Mouse (Mus musculus): ENCODE results near the gene Wwc1. TPM values are rescaled to one million over a fixed set of nuclear protein-coding genes. Genes with fewer than 3 reads are reported as not detected.

The Wwc1 gene
- polyA plus RNA-seq (2014; fragmentation: Nextera tagmentation; extraction: Ambion mirVana), result 2.5 and 2.9 TPM in 2 replicates

DNA sequence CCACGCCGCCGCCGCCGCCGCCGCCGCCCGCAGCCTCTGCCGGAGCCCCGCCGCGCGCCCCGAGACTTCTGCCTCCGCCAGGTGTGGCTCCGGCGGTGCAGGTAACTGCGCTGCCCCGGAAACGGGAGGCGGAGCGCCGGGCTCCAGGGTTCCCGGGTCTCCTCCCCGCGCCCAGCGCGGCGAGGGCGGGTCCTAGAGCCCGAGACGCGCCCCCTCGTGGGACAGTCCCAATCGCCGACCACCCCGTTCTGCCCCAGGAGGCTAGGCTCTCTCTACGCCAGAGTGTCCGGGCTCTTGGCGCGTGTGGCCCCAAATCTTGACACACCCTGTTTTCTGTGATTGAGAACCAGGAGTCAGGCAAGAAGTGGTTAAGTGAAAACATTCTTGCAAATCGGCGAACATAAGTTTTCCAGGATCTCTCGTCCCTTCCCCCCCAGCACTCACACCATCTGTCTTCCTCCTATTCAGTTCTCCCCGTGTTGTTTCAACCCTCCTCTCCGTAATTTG, at the start of gene Wwc1:
TSS of gene Wwc1 (minus strand) at position 117 of the 507 bp plus-strand sequence.
- Histone ChIP-seq H3K27me3 (ENCODE audit: control insufficient read depth, insufficient read depth, low read length) (peaks cover 34% of the 10 kb centered on the region), H3K27ac (ENCODE audit: low read depth, low read length) (no peak within 1 kb of the TSS), H3K4me3 (ENCODE audit: low read depth, low read length) (peak within 1 kb of the TSS; percentile 65), H3K36me3 (ENCODE audit: control insufficient read depth, insufficient read depth, low read length) (no peaks in the 10 kb centered on the region), H3K9me3 (replicated peaks; ENCODE audit: control insufficient read depth, low read length) (no peaks in the 10 kb centered on the region), H3K9ac (ENCODE audit: low read depth, low read length) (peak within 1 kb of the TSS; percentile 68), H3K4me1 (ENCODE audit: control insufficient read depth, insufficient read depth, low read length) (peaks cover 6% of the 10 kb centered on the region; the same call in 1 of the 2 replicates), H3K4me2 (peak within 1 kb of the TSS; percentile 96)
- WGBS (ENCODE audit: insufficient replicate concordance), result 0% methylated on average over 43 of the region's 47 CpGs
- ATAC-seq (replicated peaks; ENCODE audit: insufficient number of reproducible peaks, low FRiP score, low TSS enrichment), result peak; percentile 69; the same call in 1 of the 2 replicates

DNA sequence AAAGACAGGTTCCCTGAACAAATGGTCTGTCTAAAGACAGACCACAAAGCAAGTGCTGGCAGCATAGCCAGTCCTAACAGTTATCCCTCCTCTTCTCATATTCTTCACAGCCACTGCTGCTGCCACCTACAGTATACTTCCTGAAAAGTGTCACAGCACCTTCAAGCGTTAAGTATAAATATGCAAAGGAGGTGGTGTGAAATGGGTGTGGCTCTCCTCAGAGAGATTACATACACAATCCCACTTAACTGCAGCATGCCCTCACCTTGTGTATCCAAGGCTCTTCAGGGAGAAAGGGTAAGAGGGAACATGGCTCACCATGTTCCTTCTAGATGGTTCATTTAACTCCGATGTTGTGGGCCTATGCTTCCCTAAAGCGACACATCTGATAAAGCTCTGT, 39.7 kb upstream of the Wwc1 start:
- Histone ChIP-seq H3K27ac (ENCODE audit: low read depth, low read length) (no peak overlapping the region), H3K36me3 (ENCODE audit: control insufficient read depth, insufficient read depth, low read length) (no peaks in the 10 kb centered on the region), H3K4me3 (ENCODE audit: low read depth, low read length) (no peak overlapping the region), H3K9ac (ENCODE audit: low read depth, low read length) (no peak overlapping the region), H3K4me2 (no peak overlapping the region), H3K9me3 (replicated peaks; ENCODE audit: control insufficient read depth, low read length) (no peaks in the 10 kb centered on the region), H3K4me1 (ENCODE audit: control insufficient read depth, insufficient read depth, low read length) (no peaks in the 10 kb centered on the region), H3K27me3 (ENCODE audit: control insufficient read depth, insufficient read depth, low read length) (no peaks in the 10 kb centered on the region)
- 55% methylated on average over 3 of the region's 3 CpGs for WGBS (ENCODE audit: insufficient replicate concordance)
- ATAC-seq (replicated peaks; ENCODE audit: insufficient number of reproducible peaks, low FRiP score, low TSS enrichment), result no peak

DNA sequence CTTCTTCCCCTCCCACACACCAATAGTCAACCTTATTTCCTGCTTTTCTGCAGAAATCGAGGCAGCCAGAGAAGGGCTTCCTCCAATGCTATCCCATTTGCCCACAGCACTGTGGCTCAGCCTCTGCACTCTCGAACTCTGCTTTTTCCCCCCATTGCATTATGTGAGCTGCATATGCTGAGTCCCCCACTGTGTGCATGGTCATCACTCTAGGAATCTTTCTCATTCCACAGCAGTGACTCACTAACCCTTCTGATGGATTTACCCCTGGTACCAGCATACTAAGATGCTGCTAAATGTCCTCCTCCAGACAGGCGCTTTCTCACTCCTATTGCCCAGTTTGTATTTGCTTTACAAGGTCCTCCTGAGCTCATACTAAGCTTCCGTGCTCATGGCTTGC, 32.9 kb upstream of the Wwc1 start:
- H3K4me1 ChIP-seq (ENCODE audit: control insufficient read depth, insufficient read depth, low read length), result no peaks in the 10 kb centered on the region
- H3K4me2 ChIP-seq, result no peak overlapping the region
- H3K27ac ChIP-seq (ENCODE audit: low read depth, low read length), result no peak overlapping the region
- H3K27me3 ChIP-seq (ENCODE audit: control insufficient read depth, insufficient read depth, low read length), result no peaks in the 10 kb centered on the region
- ATAC-seq (replicated peaks; ENCODE audit: insufficient number of reproducible peaks, low FRiP score, low TSS enrichment), result no peak
- H3K4me3 ChIP-seq (ENCODE audit: low read depth, low read length), result no peak overlapping the region
- WGBS (ENCODE audit: insufficient replicate concordance), result 62% methylated on average over 4 of the region's 4 CpGs
- no peak overlapping the region for H3K9ac ChIP-seq (ENCODE audit: low read depth, low read length)
- H3K9me3 ChIP-seq (replicated peaks; ENCODE audit: control insufficient read depth, low read length), result no peaks in the 10 kb centered on the region
- no peaks in the 10 kb centered on the region for H3K36me3 ChIP-seq (ENCODE audit: control insufficient read depth, insufficient read depth, low read length)

DNA sequence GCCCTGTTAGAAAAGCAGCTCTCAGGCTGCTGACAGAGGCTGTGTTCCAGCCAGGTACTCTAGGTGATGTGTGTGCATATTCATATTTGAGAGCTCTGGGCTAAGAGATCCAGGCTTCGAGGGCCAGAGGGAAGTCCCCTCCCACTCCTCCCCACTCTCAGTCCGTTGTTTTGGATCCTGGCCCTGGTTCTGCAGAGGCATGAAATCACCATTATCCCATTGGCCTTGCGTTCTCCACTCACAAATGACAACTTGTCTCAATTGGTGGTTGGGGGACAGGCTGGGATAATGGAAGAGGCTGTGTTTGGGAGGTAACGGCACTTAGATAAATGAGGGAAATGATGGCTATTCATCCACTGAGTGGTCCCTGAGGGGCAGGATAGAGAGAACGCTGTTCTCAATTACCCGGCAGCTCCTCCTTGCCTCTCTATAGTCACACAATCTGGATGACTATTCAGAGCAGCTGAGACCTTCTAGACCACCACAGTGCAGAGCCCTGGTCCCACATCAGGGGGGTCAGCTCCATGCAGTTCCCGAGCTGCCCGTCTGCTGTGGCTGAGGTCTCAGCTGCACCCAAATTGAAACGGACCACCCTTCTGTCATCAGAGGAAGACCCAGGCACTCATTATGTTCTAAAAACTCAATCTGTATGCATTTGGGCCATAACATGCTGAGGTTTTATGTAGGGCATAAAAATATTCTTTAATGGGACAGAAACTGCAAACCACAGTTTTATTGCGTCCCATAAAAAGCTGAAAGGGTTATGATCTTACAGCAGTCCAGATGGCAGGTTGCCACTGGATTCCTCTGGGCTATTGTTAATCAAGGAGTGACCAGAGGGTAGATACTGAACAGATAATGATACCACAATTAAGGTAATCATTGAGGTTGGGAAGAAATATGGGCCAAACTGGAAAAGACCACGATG, 29.2 kb upstream of the Wwc1 start:
- H3K9ac ChIP-seq (ENCODE audit: low read depth, low read length), result no peak overlapping the region
- no peak overlapping the region for H3K4me3 ChIP-seq (ENCODE audit: low read depth, low read length)
- H3K27me3 ChIP-seq (ENCODE audit: control insufficient read depth, insufficient read depth, low read length), result no peaks in the 10 kb centered on the region
- H3K9me3 ChIP-seq (replicated peaks; ENCODE audit: control insufficient read depth, low read length), result no peaks in the 10 kb centered on the region
- no peaks in the 10 kb centered on the region for H3K36me3 ChIP-seq (ENCODE audit: control insufficient read depth, insufficient read depth, low read length)
- 71% methylated on average over 11 of the region's 11 CpGs for WGBS (ENCODE audit: insufficient replicate concordance)
- no peaks in the 10 kb centered on the region for H3K4me1 ChIP-seq (ENCODE audit: control insufficient read depth, insufficient read depth, low read length)
- H3K27ac ChIP-seq (ENCODE audit: low read depth, low read length), result no peak overlapping the region
- ATAC-seq (replicated peaks; ENCODE audit: insufficient number of reproducible peaks, low FRiP score, low TSS enrichment), result no peak
- no peak overlapping the region for H3K4me2 ChIP-seq

DNA sequence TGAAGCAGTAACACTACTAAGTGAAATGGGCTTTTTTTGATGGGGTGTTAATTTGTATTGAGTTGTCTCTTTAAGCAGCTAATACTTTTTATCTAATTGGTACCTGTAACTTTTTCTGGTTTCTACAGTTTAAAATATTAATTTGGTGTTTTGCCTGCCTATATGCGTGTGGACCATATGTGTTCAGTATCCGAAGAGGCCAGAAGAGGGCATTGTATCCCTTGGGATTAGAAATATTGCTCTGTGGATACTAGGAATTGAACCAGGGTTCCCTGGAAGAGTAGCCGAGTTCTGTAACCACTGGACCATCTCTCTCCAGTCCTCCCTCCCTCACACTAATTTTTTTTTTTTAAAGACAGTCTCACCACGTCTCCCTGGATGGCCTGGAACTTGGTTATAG, 22.6 kb upstream of the Wwc1 start:
- no peak overlapping the region for H3K4me3 ChIP-seq (ENCODE audit: low read depth, low read length)
- H3K9ac ChIP-seq (ENCODE audit: low read depth, low read length), result no peak overlapping the region
- no peak for ATAC-seq (replicated peaks; ENCODE audit: insufficient number of reproducible peaks, low FRiP score, low TSS enrichment)
- no peaks in the 10 kb centered on the region for H3K9me3 ChIP-seq (replicated peaks; ENCODE audit: control insufficient read depth, low read length)
- H3K36me3 ChIP-seq (ENCODE audit: control insufficient read depth, insufficient read depth, low read length), result no peaks in the 10 kb centered on the region
- H3K27ac ChIP-seq (ENCODE audit: low read depth, low read length), result no peak overlapping the region
- 0 out of 2 replicates have a peak, but pooled peaks cover 3% of the 10 kb centered on the region for H3K27me3 ChIP-seq (ENCODE audit: control insufficient read depth, insufficient read depth, low read length)
- no peak overlapping the region for H3K4me2 ChIP-seq
- peaks cover 4% of the 10 kb centered on the region; the same call in 1 of the 2 replicates for H3K4me1 ChIP-seq (ENCODE audit: control insufficient read depth, insufficient read depth, low read length)
- 50% methylated on average over 4 of the region's 4 CpGs for WGBS (ENCODE audit: insufficient replicate concordance)

DNA sequence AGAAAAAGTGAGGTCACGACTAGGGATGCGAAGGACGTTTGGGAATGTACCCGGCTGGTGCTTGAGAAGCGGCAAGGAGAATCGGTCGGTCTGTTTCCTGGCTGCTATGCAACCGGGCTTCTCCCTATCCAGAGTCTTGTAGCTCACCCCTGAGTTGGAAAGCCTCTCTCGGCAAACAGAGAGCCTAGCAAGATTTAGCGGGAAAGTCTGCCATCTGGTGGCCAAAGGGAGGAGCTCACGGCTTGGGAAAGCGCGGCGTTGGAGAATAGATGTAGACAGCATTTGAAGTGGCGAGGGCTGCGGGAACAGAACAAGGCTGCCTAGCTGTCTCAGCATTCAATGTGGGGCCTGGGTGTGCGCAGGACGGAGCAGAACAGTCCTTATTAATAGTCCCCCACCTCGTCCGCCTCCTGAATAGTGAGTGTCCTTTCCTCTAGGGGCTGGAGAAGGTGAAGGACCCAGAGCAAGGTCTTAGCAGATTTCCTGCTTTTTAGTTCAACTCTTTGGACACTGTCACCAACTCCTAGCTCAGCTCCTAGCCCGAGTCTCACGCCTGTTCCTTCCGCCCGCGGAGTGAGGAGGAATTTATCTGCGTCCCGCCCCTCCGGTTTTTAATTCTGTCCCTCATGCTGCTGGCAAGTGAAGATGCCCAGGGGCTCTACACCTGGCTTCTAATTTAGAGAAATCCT, 21.1 kb upstream of the Wwc1 start:
- 5% methylated on average over 28 of the region's 28 CpGs for WGBS (ENCODE audit: insufficient replicate concordance)
- peak; percentile 67 for ATAC-seq (replicated peaks; ENCODE audit: insufficient number of reproducible peaks, low FRiP score, low TSS enrichment)
- H3K36me3 ChIP-seq (ENCODE audit: control insufficient read depth, insufficient read depth, low read length), result no peaks in the 10 kb centered on the region
- H3K4me1 ChIP-seq (ENCODE audit: control insufficient read depth, insufficient read depth, low read length), result peaks cover 4% of the 10 kb centered on the region; the same call in 1 of the 2 replicates
- 0 out of 2 replicates have a peak, but pooled peaks cover 3% of the 10 kb centered on the region for H3K27me3 ChIP-seq (ENCODE audit: control insufficient read depth, insufficient read depth, low read length)
- no peaks in the 10 kb centered on the region for H3K9me3 ChIP-seq (replicated peaks; ENCODE audit: control insufficient read depth, low read length)
- peak overlapping the region; percentile 65 for H3K4me2 ChIP-seq
- peak overlapping the region; percentile 39; the same call in 1 of the 2 replicates for H3K9ac ChIP-seq (ENCODE audit: low read depth, low read length)
- H3K4me3 ChIP-seq (ENCODE audit: low read depth, low read length), result peak overlapping the region; percentile 30
- H3K27ac ChIP-seq (ENCODE audit: low read depth, low read length), result no peak overlapping the region

DNA sequence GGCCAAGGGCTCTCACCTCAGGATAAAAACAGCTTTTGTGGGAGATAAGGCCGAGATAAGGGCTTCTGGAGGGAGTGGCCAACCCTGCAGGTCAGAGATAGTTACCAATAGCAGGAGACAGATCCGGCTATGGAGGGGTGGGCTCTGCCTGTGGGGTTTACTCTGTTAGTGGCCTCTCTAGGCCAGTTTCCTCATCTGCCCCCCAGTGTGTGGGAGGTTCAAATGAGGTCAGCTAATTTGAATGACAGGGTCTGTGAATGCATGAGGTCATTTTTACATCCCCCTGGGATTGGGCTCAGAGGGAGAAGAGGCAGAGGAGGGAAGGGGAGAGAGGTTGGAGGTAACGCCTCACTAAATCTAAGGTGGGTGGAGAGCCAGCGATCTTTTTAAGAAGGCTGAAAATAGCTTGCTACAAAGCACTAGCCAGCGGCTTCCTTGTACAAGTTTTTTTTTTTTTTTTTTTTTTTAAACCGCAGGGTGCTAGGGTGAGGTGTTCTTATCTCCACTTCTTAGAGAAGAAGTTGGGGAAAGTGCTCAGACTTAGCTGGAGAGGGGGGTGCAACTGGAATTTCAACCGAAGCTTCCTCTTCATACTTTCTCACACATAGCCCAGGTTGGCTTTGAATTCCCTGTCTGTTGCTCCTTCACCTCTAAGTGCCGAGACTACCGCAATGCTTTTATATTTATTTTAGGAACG, 20.4 kb upstream of the Wwc1 start:
- Histone ChIP-seq H3K4me3 (ENCODE audit: low read depth, low read length) (peak overlapping the region; percentile 30), H3K27ac (ENCODE audit: low read depth, low read length) (no peak overlapping the region), H3K9ac (ENCODE audit: low read depth, low read length) (0 out of 2 replicates have a peak overlapping the region, but pooled peaks have one; percentile 39), H3K36me3 (ENCODE audit: control insufficient read depth, insufficient read depth, low read length) (no peaks in the 10 kb centered on the region), H3K9me3 (replicated peaks; ENCODE audit: control insufficient read depth, low read length) (no peaks in the 10 kb centered on the region), H3K4me2 (peak overlapping the region; percentile 65), H3K27me3 (ENCODE audit: control insufficient read depth, insufficient read depth, low read length) (0 out of 2 replicates have a peak, but pooled peaks cover 3% of the 10 kb centered on the region), H3K4me1 (ENCODE audit: control insufficient read depth, insufficient read depth, low read length) (peaks cover 4% of the 10 kb centered on the region; the same call in 1 of the 2 replicates)
- 4% methylated on average over 10 of the region's 10 CpGs for WGBS (ENCODE audit: insufficient replicate concordance)
- ATAC-seq (replicated peaks; ENCODE audit: insufficient number of reproducible peaks, low FRiP score, low TSS enrichment), result no peak

DNA sequence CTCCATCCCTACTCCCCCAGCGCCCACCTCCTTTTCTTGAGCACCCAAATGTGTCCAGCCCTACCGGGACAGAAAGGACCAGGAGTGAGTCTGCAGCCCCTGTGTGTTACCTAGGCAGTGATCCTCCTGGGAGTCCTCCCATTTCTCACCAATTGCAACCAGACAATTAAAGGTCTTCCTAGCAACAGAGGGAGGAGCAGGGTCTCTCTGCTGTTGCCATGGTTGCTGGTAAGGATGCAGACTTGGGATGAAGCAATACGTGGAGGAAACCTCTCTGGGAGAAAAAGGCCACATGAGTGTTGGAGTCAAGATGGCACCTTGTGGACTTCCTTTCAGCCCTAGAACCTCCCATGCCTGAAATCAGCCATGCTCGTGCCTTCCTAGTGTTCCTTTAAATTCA, 19.7 kb upstream of the Wwc1 start:
- WGBS (ENCODE audit: insufficient replicate concordance), result 17% methylated on average over 4 of the region's 4 CpGs
- no peaks in the 10 kb centered on the region for H3K36me3 ChIP-seq (ENCODE audit: control insufficient read depth, insufficient read depth, low read length)
- no peak overlapping the region for H3K4me2 ChIP-seq
- no peak overlapping the region for H3K9ac ChIP-seq (ENCODE audit: low read depth, low read length)
- H3K9me3 ChIP-seq (replicated peaks; ENCODE audit: control insufficient read depth, low read length), result no peaks in the 10 kb centered on the region
- H3K27me3 ChIP-seq (ENCODE audit: control insufficient read depth, insufficient read depth, low read length), result 0 out of 2 replicates have a peak, but pooled peaks cover 3% of the 10 kb centered on the region
- peaks cover 4% of the 10 kb centered on the region; the same call in 1 of the 2 replicates for H3K4me1 ChIP-seq (ENCODE audit: control insufficient read depth, insufficient read depth, low read length)
- H3K4me3 ChIP-seq (ENCODE audit: low read depth, low read length), result no peak overlapping the region
- no peak overlapping the region for H3K27ac ChIP-seq (ENCODE audit: low read depth, low read length)
- no peak for ATAC-seq (replicated peaks; ENCODE audit: insufficient number of reproducible peaks, low FRiP score, low TSS enrichment)

Measured in heart, embryonic 11.5 days (tissue).